Mouse (Mus musculus) CD8-positive naive resting alpha-beta T cell, adult 2 months (primary cell): ENCODE measurements around the gene Dusp11.
"Not testable (repeated sequence)": the region's sequence is repeated elsewhere in the genome, so short reads cannot be mapped to it uniquely, and the experiment has no call there.

Experiments
- DNase-seq, 2 experiments: peaks; one replicate each; pipeline ENCODE4 v3.0.0; 2022; ENCODE audit warnings: low read depth in 2 of 2, low spot score in 2 of 2

Gene Dusp11

DNA sequence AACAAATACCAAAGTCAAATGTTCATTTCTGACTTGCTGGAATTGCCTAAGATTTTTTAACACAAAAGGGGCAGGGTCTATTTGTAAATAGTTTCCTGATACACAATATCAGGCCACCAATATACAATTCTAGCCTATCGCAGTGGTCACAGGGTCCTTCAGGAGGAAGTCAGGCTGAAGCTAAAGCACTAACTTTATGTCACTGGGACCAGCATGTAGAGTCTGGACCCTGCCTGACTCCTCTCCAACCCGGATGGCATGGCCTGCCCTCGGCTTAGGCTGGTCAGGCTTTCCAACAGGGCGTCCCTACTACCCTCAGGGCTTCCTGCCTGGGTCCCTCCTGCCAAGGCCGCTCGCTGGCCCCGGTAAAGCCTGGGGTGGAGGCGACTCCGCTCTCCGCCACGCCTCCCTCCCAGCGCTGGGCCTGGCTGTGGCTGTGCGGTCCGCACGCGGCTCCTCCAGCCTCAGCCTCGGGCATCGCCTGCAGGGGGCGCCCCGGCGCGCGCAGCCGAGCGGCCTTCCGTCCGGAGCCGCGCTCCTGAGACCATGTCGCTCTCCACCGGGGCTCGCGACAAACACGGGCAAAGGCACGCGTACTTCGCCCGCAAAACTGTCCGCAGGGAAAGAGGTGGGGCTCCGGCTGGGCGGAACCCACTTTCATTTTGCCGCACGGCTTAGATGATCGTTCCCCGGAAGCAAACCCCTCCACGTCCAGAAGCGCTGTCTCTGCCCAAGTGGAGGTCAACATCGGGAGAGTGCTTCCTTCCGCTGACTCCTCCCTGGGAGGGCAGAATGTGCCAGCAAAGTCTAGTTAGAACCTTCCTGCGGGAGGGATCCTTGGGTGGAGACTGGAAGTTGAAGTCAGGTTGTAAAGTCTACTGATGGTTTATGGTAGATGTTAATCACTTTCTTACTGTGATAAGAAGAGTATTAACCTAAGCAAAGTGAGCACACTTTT, 24.7 kb downstream of the Dusp11 start:
- DNase-seq, result peak; percentile 72 to 75

DNA sequence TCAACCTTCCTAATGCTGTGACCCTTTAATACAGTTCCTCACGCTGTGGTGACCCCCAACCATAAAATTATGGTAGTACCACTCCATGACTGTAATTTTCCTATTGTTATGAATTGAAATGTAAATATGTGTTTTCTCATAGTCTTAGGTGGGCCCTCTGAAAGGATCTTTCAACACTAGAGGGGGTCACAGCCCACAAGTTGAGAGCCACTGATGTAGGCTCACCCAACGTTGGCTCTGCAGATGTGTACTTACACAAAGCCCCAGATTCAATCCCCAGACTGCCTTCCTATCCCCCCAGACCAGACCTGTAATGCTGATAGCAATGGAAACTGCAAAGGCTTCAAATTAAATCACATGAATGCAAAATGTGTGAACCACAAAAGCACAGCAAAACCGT, 25.8 kb downstream of the Dusp11 start:
- no peak for DNase-seq

DNA sequence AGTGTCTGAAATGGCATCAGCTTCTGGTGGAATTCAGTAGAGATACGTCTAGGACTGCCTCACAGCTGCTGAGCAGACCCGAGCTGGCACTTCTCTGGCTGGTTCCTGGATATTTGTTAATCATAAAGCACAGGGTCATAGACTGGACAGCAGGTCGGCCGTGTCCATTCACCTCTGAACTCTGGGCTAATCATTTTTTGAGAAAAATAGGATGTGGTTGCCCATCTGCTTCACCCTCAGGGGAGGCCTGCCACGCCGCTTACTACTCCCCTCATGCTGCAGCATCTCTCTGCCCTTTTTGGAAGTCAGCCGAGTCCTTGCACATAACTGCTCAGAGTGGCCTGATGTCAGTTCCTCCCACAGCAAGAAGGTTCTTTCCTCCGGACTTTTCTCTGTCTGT, 27.4 kb downstream of the Dusp11 start:
- no peak for DNase-seq

DNA sequence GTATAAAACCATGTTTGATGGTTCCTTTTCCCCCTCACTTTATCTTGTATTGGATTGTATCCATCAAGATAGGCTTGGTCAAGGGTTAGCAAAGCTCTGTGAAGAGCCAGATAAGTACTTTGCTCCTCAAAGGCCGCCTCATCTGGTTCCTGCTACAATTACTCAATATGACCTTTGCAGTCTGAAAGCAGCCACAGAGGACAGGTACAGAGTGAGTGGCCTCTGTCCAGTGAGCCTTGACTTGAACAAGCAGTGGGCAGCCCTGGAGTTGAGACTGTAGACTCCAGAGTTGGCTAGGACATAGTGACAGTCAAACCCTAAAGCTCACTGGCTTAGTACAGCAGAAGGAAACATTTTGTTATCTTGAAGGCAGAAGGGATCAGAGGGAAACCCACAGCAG, 32.2 kb downstream of the Dusp11 start:
- no peak for DNase-seq

DNA sequence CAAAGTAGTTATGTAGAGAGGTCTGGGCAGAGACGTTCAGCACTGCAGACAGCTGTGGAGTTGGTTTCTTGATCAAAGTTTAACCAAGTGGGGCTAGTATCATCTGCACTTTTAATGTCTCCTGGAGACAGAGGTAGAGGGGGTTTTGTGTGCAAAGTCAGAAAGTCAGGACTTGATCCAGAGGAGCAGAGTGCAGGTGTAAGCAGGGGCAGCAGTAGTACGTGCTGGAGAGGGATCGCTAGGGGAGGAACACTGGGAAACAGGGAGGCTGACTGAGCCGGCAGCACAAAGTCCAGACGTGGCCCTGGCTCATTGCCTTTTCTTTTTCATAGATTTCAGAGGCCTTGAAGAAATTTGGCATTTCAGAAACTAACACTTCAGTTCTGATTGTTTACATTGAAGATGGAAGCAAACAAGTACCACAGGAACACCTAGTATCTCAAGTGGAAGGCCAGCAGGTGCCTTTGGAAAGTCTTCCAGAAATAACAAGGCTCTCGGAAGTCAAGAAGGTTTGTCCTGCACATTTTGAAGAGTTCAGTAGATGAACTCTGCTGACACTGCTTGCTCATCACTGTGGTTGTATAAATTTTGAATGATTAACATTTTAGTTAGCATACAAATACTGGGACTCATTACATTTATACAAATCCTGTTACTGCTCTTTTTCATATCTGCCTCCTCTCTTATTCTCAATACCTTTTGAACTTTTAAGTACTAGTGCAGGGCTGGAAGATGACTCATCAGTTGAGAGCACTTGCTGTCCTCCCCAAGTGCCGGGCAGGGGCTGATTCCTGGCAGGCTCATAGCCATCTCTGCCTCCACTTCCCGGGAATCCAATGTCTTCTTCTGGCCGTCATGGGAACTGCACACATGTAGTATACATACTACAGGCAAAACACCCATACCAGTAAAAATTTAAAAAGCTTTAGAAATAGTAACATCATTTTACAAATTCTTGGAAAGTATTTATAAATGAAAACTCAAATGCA, 33.7 kb downstream of the Dusp11 start:
- no peak for DNase-seq

DNA sequence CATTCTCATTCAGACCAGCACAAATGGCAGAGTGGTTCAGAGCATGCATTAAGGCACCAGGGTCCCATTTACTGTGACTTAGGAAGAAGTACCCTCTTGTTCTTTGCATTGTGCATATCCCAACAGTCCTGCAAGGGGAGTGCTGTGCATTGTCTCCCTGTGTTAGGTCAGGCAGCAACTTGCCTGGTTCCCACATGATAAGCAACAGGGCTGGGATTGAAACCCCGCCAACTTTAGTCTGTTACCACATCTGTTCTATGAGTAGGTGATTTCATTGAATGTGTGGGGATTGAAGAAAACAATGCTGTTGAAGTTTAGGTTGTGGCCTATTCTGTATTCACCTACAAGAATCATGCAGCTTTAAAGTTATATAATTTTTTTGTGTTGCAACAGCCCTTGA, 34.8 kb downstream of the Dusp11 start:
- DNase-seq, result no peak

DNA sequence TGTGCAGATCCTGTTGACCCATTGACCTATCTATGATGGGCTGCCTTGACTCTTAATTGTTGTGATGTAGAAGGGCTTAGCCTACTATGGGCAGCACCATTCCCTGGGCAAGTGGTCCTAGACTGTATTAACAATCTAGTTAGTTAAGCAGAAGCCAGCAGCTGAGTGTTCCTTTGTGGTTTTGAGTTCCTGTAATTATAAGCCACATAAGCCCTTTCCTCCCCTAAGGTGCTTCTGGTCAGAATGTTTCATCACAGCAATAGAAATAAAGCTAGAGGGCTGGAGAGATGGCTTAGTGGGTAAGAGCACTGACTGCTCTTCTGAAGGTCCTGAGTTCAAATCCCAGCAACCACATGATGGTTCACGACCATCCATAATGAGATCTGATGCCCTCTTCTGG, 37.8 kb downstream of the Dusp11 start:
- no peak for DNase-seq

DNA sequence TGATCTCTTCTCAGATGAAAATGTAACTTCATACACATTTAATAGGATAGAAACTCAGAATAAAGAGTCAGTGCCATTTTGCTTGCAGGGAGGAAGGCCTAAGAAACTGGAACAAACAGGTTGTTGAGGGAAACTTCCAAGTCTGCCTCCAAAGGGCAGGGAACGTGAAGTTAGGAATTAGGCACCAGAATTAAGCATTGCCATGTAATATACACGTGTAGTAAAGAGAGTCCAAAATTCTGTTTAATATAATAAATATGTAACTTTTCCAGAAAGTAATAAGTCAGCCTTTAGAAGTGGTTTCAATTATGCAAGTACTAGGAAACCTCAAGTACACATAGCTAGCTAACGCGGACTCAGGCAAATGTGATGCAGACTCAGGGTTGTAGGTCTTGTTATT, 42.1 kb downstream of the Dusp11 start:
- DNase-seq, result no peak

DNA sequence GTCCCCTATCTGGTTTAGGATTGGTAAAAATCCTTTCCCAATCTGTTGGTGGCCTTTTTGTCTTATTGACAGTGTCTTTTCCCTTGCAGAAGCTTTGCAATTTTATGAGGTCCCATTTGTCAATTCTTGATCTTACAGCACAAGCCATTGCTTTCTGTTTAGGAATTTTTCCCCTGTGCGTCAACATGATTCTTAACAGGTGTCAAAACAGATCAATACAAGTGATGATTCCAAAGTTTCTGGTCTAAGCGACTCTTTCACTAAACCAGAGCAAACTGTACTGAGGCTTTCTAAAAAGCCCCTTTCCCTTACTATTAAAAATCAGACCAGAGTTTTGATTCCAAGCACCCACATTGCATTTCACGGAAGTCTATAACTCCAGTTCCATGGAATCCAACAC, 43.1 kb downstream of the Dusp11 start:
- DNase-seq, result not testable (repeated sequence)

DNA sequence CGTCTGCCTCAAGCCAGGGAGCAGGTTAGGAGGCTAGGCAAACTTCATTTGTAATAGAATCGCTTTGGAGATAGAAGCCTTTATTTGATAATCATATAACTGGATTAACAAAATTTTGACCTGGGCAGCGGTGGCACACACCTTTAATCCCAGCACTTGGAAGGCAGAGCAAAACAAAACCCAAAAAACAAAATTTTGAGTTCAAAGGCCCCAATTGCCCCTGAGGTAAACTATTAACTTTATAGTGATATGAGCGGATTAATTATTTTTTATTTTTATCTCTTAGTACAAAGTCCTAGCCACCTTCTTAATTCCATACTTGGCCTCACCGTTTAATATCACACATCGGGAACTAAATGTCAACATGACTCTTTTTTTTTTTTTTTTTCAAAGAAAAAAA, 44.9 kb downstream of the Dusp11 start:
- DNase-seq, result no peak

DNA sequence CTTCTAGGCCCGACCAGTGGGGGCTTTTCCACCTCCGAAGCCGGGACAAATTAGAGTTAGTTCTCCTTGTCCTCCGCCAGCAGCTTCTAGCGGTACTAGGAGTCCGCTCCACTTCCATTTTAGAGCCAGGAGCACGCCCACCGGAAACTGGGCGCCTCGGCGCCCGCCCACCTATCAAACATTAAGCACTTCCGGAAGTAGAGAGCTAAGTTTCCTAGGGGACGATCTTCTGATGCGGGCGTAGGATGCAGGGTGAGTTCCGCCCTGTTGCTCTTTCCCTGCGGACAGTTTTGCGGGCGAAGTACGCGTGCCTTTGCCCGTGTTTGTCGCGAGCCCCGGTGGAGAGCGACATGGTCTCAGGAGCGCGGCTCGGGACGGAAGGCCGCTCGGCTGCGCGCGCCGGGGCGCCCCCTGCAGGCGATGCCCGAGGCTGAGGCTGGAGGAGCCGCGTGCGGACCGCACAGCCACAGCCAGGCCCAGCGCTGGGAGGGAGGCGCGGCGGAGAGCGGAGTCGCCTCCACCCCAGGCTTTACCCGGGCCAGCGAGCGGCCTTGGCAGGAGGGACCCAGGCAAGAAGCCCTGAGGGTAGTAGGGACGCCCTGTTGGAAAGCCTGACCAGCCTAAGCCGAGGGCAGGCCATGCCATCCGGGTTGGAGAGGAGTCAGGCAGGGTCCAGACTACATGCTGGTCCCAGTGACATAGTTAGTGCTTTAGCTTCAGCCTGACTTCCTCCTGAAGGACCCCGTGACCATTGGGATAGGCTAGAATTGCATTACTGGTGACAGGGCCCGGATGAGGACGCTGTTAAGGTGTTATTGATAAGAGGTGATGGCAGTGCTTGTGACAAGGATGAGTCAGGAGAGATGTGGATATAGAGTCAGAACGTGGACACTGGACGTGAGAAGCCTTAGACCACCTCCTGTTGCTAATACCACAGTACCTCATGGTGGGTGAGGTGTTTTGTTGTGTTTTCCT, 45.6 kb downstream of the Dusp11 start, which contains the start of gene Nat8f1:
Gene Nat8f1, minus strand, starts transcription at position 149 of the 975 bp plus-strand sequence.
- DNase-seq, result peak; percentile 80 to 86

DNA sequence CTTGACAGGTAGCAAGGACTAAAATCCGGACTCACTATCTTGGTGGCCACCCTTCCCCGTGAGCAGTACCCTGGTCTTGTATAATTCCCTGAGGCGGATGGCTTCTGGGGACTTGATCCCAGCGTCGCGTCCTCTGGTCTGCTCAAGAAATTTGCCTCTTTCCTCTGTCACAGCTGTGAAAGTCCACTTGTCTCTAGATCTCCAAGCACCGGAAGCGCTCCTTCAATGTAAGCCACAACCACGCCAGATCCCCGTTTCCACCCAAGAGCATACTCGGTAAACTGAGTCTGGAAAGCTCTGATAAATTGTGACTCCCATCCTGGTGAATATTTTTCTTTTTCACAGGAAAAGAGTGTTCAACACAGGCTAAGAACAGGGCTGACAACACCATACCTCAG, 46.3 kb downstream of the Dusp11 start:
- DNase-seq, result no peak

DNA sequence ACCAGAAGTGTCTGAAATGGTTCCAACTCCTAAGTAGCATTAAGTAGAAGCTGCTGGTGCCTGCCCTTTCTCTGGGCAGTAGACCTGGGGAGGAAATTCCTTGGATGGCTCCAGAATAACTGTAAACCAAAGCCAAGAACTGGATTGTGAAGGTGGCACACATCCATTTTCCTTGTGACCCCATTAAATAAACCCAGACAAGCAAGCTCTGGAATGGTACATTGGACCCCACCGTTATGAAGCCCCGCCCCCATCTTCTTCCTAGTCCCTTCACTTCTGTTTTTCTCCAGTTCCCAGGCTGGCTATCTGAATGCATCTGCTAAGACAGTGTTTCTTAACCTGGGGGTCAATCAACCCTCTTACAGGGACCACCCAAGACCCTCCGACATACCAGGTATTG, 49.9 kb downstream of the Dusp11 start, which contains the start of gene Tprkb:
Gene Tprkb, plus strand, starts transcription at position 279 of the 400 bp plus-strand sequence.
- no peak for DNase-seq

DNA sequence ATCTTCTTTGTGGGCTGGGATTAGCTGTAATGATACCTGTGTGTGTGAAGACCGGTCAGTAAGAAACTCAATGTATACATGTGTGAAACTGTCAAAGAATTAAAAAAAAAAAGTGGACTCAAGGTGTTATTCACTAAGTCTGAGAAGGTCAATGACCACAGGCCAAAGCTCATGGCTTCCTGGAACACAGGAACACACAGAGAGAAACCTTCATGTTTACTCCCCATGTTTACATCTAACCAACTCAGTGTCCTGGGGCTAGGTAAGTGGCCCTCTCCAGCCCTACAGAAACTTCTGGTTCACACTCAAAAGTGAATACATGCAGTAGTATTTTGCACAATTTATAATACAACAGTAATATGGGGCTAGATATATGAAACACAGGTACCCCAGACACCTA, 51.8 kb downstream of the Dusp11 start:
- DNase-seq, result no peak

DNA sequence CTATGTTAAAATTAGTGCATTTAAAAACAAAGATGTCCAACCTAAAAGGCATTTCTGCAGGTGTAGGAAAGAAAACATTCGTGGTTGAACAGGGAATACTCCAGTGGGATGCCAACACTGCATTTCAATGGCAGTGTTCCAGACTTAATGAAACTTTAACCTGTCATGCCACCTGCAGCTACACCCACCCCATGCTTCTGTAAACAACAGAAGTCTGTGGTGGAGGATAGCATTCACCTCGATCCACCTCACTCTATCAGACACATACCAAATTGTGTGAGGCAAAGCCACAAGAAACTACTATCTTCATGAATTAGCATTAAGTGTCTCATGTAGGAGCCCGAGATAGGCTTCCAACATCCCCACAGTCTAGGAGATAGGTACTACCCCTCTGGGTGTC, 53.1 kb downstream of the Dusp11 start:
- no peak for DNase-seq

DNA sequence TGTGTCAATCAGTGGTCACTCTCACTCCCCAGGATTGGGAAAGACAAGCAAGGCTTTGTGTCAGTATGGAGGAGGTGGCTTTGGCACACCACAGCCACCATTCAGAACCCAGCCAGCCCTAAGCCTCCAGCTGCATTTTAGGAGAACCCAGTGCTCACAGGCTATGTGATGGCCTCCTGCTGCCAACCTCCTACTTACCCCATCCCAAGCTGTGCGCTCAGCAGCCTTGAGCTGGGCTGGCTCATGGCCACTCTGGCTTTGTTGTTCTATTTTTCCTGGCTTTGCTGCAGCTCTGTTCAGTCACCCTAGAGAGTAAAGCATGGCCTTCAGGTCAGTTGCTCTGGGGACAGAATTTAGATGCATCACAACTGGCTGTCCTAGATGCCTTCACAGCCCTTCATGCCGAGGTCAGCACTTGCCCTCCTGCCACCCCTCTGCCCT, 54.5 kb downstream of the Dusp11 start:
- DNase-seq, result not testable (repeated sequence)

DNA sequence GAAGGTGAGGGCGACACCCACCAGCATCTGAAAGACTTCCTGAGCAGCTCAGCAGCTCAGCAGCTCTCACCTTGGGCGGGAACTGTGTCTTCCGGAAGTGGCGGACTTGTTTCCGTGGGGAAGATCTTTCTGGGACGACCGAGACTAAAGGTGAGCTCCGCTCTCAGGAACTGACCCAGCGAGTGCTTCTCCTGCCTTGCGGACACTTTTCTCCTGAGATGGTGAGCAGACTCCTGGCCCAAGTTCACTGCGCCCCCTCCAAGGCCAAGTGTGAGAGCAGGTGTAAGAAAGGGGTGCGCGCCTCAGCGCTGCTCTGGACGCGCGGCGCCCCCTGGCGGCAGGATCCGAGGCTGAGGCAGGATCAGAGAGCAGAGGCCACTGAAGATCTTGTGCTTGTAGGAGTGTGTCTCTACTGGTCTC, 56.8 kb downstream of the Dusp11 start, which contains the start of gene Nat8f4:
Gene Nat8f4, minus strand, starts transcription at position 243 of the 420 bp plus-strand sequence.
- DNase-seq, result peak; percentile 81 to 87

DNA sequence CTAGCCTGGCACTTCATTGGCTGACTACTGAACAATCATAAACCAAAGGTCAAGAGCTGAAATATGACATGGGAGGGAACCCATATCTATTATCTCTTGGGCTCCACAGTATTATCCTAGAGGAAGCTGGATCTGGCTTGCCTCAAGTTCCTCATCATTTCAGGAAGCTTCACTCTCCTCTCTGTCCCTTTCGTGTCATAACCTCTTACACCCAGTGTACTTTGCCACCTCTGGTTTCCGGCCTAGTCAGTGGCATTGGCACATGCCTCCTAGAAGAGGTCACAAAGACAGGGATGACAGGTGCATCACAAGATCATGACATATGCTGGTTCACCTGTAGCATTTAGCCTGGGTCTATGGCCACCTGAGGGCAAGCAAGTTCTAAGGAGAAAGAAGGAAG, 59.2 kb downstream of the Dusp11 start:
- no peak for DNase-seq

DNA sequence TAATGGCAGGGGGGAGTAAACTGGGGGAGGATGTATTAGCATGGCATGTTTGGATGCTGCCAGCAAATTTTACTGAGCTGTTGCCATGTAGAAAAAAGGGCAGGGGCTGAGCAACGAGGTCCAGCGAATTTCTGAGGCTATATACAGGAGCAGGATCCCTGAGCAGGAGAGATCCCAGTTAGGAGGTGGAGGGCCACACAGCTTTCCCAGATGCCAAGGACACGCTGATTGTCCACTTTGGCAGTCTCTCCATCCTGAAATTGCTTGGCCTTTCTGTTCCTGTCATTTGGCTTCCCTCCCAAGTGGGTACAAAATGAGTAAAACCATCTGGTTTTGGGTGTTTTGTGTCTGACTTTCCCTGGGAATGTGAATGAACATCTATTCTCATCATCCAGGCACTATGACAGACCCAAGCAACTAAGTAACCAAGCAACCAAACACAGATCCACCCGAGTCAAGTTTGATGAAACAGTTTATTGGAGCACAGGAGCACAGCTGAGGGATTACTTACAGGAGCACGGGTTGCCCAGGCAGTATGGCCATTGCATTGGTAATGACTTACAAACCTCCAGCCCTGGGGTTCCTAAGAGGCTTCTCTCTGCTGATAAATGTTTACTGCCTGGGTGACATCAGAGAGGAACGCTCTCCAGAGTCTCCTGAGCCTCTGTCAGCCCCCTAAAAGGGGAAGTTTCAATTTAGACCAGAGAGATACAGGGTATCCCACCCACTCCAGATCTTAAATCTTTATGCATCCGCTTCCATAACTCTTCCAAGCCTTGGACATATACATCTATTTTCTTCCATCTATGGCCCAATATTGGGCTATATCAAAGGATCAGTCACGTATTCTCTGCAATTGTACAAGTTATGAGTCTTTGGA, 62.6 kb downstream of the Dusp11 start:
- not testable (repeated sequence) for DNase-seq
